Mouse (Mus musculus) embryonic fibroblast, embryonic 13.5 days (primary cell): Measurements from ENCODE around the gene Gpr87. TPM values are rescaled to one million over a fixed set of nuclear protein-coding genes. Genes with fewer than 3 reads are reported as not detected.
A peak's percentile ranks its signal among the peaks of the same experiment; 100 is the strongest.

ENCODE experiments used
- H3K27ac ChIP-seq: 2 replicates; pipeline ENCODE4 v1.5.1; 2012; ENCODE audit warnings: low read length, control low read depth, inconsistent platforms; ENCODE audit not compliant: insufficient read depth
- H3K4me1 ChIP-seq: 2 replicates; pipeline ENCODE4 v1.6.1; 2011; ENCODE audit warnings: low read length; ENCODE audit not compliant: control insufficient read depth, insufficient read depth
- H3K4me3 ChIP-seq: 2 replicates; pipeline ENCODE4 v1.5.1; 2011; ENCODE audit warnings: mild to moderate bottlenecking, control low read depth, low read length; ENCODE audit not compliant: insufficient read depth
- CTCF ChIP-seq: IDR thresholded peaks from 2 replicates; pipeline ENCODE4 v1.5.1; 2011; ENCODE audit warnings: mild to moderate bottlenecking, control low read depth, low read length, moderate library complexity, borderline replicate concordance; ENCODE audit not compliant: insufficient read depth
- POLR2A ChIP-seq: IDR thresholded peaks from 2 replicates; pipeline ENCODE4 v1.6.1; 2011; ENCODE audit warnings: low read depth, mild to moderate bottlenecking, control low read depth, low read length, moderate library complexity
- polyA plus RNA-seq: library from polyadenylated mRNA; stranded (reverse); fragments of >200 nt; gene quantifications from 2 replicates; pipeline ENCODE4 v1.2.4, GENCODE M21; 2011; ENCODE audit warnings: low read depth; ENCODE audit not compliant: missing spikeins, insufficient read length

Gene Gpr87
- polyA plus RNA-seq, result not detected in 2 replicates

DNA sequence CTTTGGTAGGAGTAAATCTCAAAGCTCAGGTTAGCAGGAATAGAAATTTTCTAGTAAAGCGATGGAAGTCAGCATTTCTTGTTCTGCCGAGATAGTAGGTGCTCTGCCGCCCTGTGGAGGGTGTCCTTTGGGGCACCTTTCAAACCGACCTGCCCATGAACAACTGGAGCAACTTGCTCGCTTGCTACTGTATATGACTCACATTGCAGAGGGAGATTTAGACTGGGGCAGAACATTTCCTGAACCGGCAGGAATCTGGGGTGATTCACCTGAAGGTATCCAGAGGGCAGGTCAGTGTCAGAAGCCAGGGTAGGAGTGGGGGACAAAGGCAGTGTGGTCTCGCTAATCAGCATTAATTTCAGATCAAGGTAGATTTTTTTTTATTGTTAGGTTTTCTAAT, at the start of gene Gpr87:
Gpr87 (minus strand) TSS at position 167 of the 400 bp plus-strand sequence.
- no peak within 1 kb of the TSS for H3K27ac ChIP-seq
- no peaks in the 10 kb centered on the region for H3K4me1 ChIP-seq
- no peak for TF ChIP-seq CTCF
- no peak for TF ChIP-seq POLR2A
- H3K4me3 ChIP-seq, result no peak within 1 kb of the TSS

DNA sequence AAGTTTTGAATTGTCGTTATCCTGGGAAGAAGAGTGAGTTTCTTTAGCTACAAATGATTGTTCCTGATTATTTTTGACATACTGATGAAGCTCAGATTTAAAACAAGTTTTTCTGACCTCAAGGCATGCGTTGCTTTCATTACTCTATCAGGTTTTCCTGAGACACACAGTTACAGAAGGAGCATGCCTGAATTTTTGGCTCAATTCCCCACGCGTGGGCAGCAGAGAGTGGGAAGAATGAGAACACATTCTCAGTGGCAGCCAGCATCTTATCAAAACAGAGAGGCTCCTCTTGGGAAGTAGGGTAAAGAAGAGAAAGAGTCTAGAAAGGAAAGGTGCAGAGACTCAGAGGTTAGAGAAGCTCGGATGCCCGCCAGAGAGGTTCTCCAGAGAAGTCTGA, 48.5 kb upstream of the Gpr87 start:
- peaks cover 3% of the 10 kb centered on the region; the same call in 1 of the 2 replicates for H3K4me1 ChIP-seq
- H3K27ac ChIP-seq, result no peak overlapping the region
- TF ChIP-seq POLR2A, result no peak
- no peak for TF ChIP-seq CTCF
- H3K4me3 ChIP-seq, result no peak overlapping the region

- no peak for TF ChIP-seq POLR2A
- TF ChIP-seq CTCF, result no peak
- no peak overlapping the region for H3K4me3 ChIP-seq
- no peaks in the 10 kb centered on the region for H3K4me1 ChIP-seq
- no peak overlapping the region for H3K27ac ChIP-seq
Measured at GRCm38 (mm10) chr3:59234878-59235277, 40.0 kb upstream of the Gpr87 start.

GRCm38 (mm10) chr3:59230912-59231311, 36.0 kb upstream of the Gpr87 start:
- no peak for TF ChIP-seq CTCF
- TF ChIP-seq POLR2A, result no peak
- Histone ChIP-seq H3K27ac (no peak overlapping the region), H3K4me3 (no peak overlapping the region), H3K4me1 (peaks cover 7% of the 10 kb centered on the region)

GRCm38 (mm10) chr3:59228730-59229551, 34.0 kb upstream of the Gpr87 start:
- TF ChIP-seq CTCF (no peak), POLR2A (no peak)
- H3K4me3 ChIP-seq, result no peak overlapping the region
- peaks cover 7% of the 10 kb centered on the region for H3K4me1 ChIP-seq
- peak overlapping the region; percentile 45 for H3K27ac ChIP-seq

- TF ChIP-seq POLR2A, result no peak
- TF ChIP-seq CTCF, result no peak
- Histone ChIP-seq H3K4me3 (no peak overlapping the region), H3K27ac (no peak overlapping the region), H3K4me1 (peaks cover 7% of the 10 kb centered on the region)
Measured at GRCm38 (mm10) chr3:59227696-59228095, 32.8 kb upstream of the Gpr87 start.

DNA sequence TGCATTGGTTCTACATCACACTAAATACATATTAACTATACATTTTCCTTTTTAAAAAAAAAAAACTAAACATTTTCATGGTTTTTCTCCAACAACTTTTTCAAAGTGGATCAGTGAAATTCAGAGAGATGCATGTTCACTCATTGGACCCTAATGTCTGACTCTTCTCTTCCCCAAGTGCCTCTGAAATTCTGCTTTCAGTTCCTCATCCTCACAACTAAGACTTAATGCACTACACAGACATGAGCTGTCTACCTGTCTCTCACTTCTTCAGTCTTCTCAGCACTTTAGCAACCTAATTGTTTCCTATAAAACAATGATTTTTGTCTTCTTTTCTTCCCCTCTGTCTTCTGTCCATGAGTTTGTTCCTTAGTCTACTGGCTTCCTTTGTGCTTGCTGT, 30.5 kb upstream of the Gpr87 start:
- TF ChIP-seq POLR2A (no peak), CTCF (no peak)

DNA sequence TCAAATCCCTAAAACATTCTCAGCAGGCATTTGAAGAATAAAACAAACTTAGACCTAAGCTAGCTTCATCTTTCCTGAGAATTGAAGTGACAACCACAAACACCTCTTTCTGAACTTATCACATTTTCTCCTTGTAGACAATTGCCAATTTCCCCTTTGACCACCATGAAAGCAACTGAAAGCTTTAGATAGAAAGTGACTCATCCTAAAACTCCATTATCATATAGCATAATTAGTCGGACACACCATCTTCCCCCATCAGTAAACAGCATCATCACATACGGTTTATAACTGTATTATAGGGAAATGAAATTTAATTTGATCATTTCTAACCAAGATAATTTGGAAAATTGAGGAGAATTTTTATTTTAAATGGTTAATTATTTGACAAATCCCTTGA, 27.4 kb upstream of the Gpr87 start:
- no peak for TF ChIP-seq CTCF
- no peak for TF ChIP-seq POLR2A
- no peak overlapping the region for H3K27ac ChIP-seq
- H3K4me3 ChIP-seq, result no peak overlapping the region
- no peaks in the 10 kb centered on the region; the same call in 1 of the 2 replicates for H3K4me1 ChIP-seq

More for the DNA sequence above, 30.5 kb upstream of the Gpr87 start:
- no peak overlapping the region for H3K4me3 ChIP-seq
- H3K27ac ChIP-seq, result no peak overlapping the region
- H3K4me1 ChIP-seq, result peaks cover 7% of the 10 kb centered on the region

- no peak overlapping the region for H3K4me3 ChIP-seq
- H3K4me1 ChIP-seq, result no peaks in the 10 kb centered on the region; the same call in 1 of the 2 replicates
- TF ChIP-seq POLR2A (no peak), CTCF (no peak)
- H3K27ac ChIP-seq, result no peak overlapping the region
Measured at GRCm38 (mm10) chr3:59219326-59219725, 24.4 kb upstream of the Gpr87 start.

GRCm38 (mm10) chr3:59217211-59217610, 22.3 kb upstream of the Gpr87 start:
- H3K27ac ChIP-seq, result no peak overlapping the region
- no peaks in the 10 kb centered on the region; the same call in 1 of the 2 replicates for H3K4me1 ChIP-seq
- TF ChIP-seq CTCF (no peak), POLR2A (no peak)
- no peak overlapping the region for H3K4me3 ChIP-seq
